Mouse (Mus musculus): ENCODE measurements at regions not wholly inside any gene's neighbourhood (a gene's known extent, or its start where the extent isn't known, plus 50 kb on each side); places are given as distances from the start of the nearest gene placed in this dataset.

- Histone ChIP-seq H3K36me3 (ENCODE audit: control insufficient read depth, insufficient read depth, low read length) (no peaks in the 10 kb centered on the region), H3K4me2 (ENCODE audit: low read depth) (no peak overlapping the region), H3K27me3 (ENCODE audit: control insufficient read depth, insufficient read depth, low read length) (no peaks in the 10 kb centered on the region), H3K9ac (ENCODE audit: low read length) (no peak overlapping the region), H3K27ac (ENCODE audit: low read depth, low read length) (no peak overlapping the region), H3K9me3 (ENCODE audit: control insufficient read depth, low read length) (no peaks in the 10 kb centered on the region), H3K4me1 (ENCODE audit: control insufficient read depth, insufficient read depth, low read length) (no peaks in the 10 kb centered on the region), H3K4me3 (ENCODE audit: low read depth, low read length) (no peak overlapping the region)
- 89% methylated on average over 4 of the region's 4 CpGs for WGBS
- ATAC-seq (ENCODE audit: insufficient read depth, low FRiP score, low TSS enrichment) (no peak), DNase-seq (ENCODE audit: low spot score) (no peak)
Observed at GRCm38 (mm10) chr2:117634906-117635305, 292.1 kb upstream of the Rasgrp1 start.

DNA sequence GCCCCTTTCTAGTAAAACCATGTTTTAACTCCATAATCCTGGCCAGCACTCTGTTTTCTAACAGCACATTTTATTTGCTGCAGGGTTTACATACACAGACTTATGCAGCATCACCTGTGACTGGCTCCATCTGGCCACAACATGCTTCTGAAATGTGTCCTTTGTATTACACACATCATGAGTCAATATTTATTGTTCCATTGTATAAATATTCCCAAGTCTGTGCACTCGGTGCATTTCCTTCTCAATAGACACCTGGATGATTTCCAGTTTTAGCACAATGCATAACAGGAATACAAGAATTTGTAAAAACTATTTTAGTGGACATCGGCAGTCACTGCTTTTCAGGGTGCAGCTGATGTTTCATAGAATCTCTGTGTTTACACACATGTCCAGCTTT, 294.6 kb upstream of the Rasgrp1 start:
- WGBS: 73% methylated on average over 2 of the region's 2 CpGs
- no peaks in the 10 kb centered on the region for H3K27me3 ChIP-seq (ENCODE audit: control insufficient read depth, insufficient read depth, low read length)
- ATAC-seq (ENCODE audit: insufficient read depth, low FRiP score, low TSS enrichment): no peak
- no peak overlapping the region for H3K9ac ChIP-seq (ENCODE audit: low read length)
- H3K36me3 ChIP-seq (ENCODE audit: control insufficient read depth, insufficient read depth, low read length): no peaks in the 10 kb centered on the region
- no peaks in the 10 kb centered on the region for H3K4me1 ChIP-seq (ENCODE audit: control insufficient read depth, insufficient read depth, low read length)
- DNase-seq (ENCODE audit: low spot score): no peak
- no peak overlapping the region for H3K27ac ChIP-seq (ENCODE audit: low read depth, low read length)
- no peak overlapping the region for H3K4me3 ChIP-seq (ENCODE audit: low read depth, low read length)
- no peaks in the 10 kb centered on the region for H3K9me3 ChIP-seq (ENCODE audit: control insufficient read depth, low read length)
- no peak overlapping the region for H3K4me2 ChIP-seq (ENCODE audit: low read depth)

DNA sequence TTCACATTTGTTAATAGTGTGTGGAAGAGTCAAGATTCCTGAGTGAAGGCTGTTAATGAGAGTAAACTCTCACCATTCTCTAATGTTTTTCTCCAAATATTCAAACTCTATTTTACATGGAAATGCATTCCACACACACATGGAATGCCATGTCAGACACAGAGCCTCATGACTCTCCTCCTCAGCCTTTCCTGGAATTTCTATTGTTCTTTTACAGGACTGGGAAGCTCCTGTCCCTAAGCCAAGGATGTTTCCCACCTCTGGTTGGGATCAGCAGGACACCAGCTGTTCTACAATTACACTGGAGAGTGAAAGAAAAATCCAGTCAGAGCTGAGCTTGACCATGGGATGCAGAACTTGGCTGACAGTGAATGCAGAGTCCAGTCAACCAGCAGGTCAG, 309.3 kb upstream of the Rasgrp1 start:
- H3K27ac ChIP-seq (ENCODE audit: low read depth, low read length): no peak overlapping the region
- no peak overlapping the region for H3K9ac ChIP-seq (ENCODE audit: low read length)
- H3K4me2 ChIP-seq (ENCODE audit: low read depth): no peak overlapping the region
- no peak for DNase-seq (ENCODE audit: low spot score)
- no peaks in the 10 kb centered on the region for H3K9me3 ChIP-seq (ENCODE audit: control insufficient read depth, low read length)
- no peaks in the 10 kb centered on the region for H3K27me3 ChIP-seq (ENCODE audit: control insufficient read depth, insufficient read depth, low read length)
- H3K36me3 ChIP-seq (ENCODE audit: control insufficient read depth, insufficient read depth, low read length): no peaks in the 10 kb centered on the region
- H3K4me1 ChIP-seq (ENCODE audit: control insufficient read depth, insufficient read depth, low read length): no peaks in the 10 kb centered on the region
- ATAC-seq (ENCODE audit: insufficient read depth, low FRiP score, low TSS enrichment): no peak
- no peak overlapping the region for H3K4me3 ChIP-seq (ENCODE audit: low read depth, low read length)

GRCm38 (mm10) chr2:117652647-117653046, 309.8 kb upstream of the Rasgrp1 start:
- H3K4me1 ChIP-seq (ENCODE audit: control insufficient read depth, insufficient read depth, low read length): no peaks in the 10 kb centered on the region
- 69% methylated on average over 2 of the region's 2 CpGs for WGBS
- no peaks in the 10 kb centered on the region for H3K27me3 ChIP-seq (ENCODE audit: control insufficient read depth, insufficient read depth, low read length)
- no peak overlapping the region for H3K4me2 ChIP-seq (ENCODE audit: low read depth)
- no peak overlapping the region for H3K9ac ChIP-seq (ENCODE audit: low read length)
- ATAC-seq (ENCODE audit: insufficient read depth, low FRiP score, low TSS enrichment): no peak
- DNase-seq (ENCODE audit: low spot score): no peak
- no peak overlapping the region for H3K27ac ChIP-seq (ENCODE audit: low read depth, low read length)
- no peaks in the 10 kb centered on the region for H3K36me3 ChIP-seq (ENCODE audit: control insufficient read depth, insufficient read depth, low read length)
- H3K9me3 ChIP-seq (ENCODE audit: control insufficient read depth, low read length): no peaks in the 10 kb centered on the region
- no peak overlapping the region for H3K4me3 ChIP-seq (ENCODE audit: low read depth, low read length)

GRCm38 (mm10) chr2:117656546-117657175, 313.9 kb upstream of the Rasgrp1 start:
- H3K36me3 ChIP-seq (ENCODE audit: control insufficient read depth, insufficient read depth, low read length): no peaks in the 10 kb centered on the region
- no peaks in the 10 kb centered on the region for H3K9me3 ChIP-seq (ENCODE audit: control insufficient read depth, low read length)
- H3K9ac ChIP-seq (ENCODE audit: low read length): no peak overlapping the region
- H3K4me3 ChIP-seq (ENCODE audit: low read depth, low read length): no peak overlapping the region
- DNase-seq (ENCODE audit: low spot score) (no peak), ATAC-seq (ENCODE audit: insufficient read depth, low FRiP score, low TSS enrichment) (no peak)
- no peaks in the 10 kb centered on the region for H3K4me1 ChIP-seq (ENCODE audit: control insufficient read depth, insufficient read depth, low read length)
- 79% methylated on average over 2 of the region's 2 CpGs for WGBS
- no peak overlapping the region for H3K27ac ChIP-seq (ENCODE audit: low read depth, low read length)
- H3K4me2 ChIP-seq (ENCODE audit: low read depth): no peak overlapping the region
- no peaks in the 10 kb centered on the region for H3K27me3 ChIP-seq (ENCODE audit: control insufficient read depth, insufficient read depth, low read length)

DNA sequence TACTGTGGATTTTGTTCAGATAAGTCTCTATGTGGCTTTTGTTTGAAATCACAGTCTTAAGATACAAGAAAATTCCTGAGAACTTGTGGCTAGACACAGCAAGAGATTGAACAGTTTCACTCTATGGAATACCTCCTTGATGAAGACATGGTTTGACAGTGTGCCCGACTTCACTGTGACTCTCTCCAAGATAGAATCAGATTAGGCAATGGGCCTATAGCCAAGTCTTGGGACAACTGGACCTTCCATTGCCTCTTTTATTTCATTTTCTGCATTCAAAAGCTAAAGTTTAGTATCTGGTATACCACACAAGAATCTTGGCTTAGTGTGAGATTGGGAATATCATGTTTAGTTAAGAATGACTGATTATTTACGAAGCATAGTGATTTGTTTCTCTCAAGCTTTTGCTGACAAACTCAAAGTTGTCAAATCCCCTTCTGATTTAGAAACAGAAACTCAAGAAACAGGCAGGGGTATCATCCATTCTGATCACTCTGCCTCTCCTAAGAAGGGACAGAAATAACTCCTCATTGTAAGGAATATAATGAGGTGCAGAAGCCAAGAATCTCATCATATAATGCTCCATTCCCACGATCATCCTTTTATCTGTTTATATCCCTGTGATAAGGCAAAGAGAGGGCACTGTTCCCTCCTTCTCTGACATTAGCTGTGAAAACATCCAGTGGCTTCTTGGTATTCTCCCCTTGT, 317.6 kb upstream of the Rasgrp1 start:
- H3K9ac ChIP-seq (ENCODE audit: low read length): no peak overlapping the region
- DNase-seq (ENCODE audit: low spot score): no peak
- no peak overlapping the region for H3K4me3 ChIP-seq (ENCODE audit: low read depth, low read length)
- ATAC-seq (ENCODE audit: insufficient read depth, low FRiP score, low TSS enrichment): no peak
- H3K9me3 ChIP-seq (ENCODE audit: control insufficient read depth, low read length): no peaks in the 10 kb centered on the region
- no peaks in the 10 kb centered on the region for H3K27me3 ChIP-seq (ENCODE audit: control insufficient read depth, insufficient read depth, low read length)
- 88% methylated on average over 3 of the region's 3 CpGs for WGBS
- H3K36me3 ChIP-seq (ENCODE audit: control insufficient read depth, insufficient read depth, low read length): no peaks in the 10 kb centered on the region
- H3K4me2 ChIP-seq (ENCODE audit: low read depth): no peak overlapping the region
- no peaks in the 10 kb centered on the region for H3K4me1 ChIP-seq (ENCODE audit: control insufficient read depth, insufficient read depth, low read length)
- no peak overlapping the region for H3K27ac ChIP-seq (ENCODE audit: low read depth, low read length)

- H3K9ac ChIP-seq (ENCODE audit: low read length): no peak overlapping the region
- no peaks in the 10 kb centered on the region for H3K9me3 ChIP-seq (ENCODE audit: control insufficient read depth, low read length)
- no peak overlapping the region for H3K27ac ChIP-seq (ENCODE audit: low read depth, low read length)
- H3K36me3 ChIP-seq (ENCODE audit: control insufficient read depth, insufficient read depth, low read length): no peaks in the 10 kb centered on the region
- no peak overlapping the region for H3K4me2 ChIP-seq (ENCODE audit: low read depth)
- H3K27me3 ChIP-seq (ENCODE audit: control insufficient read depth, insufficient read depth, low read length): no peaks in the 10 kb centered on the region
- ATAC-seq (ENCODE audit: insufficient read depth, low FRiP score, low TSS enrichment): no peak
- no peak for DNase-seq (ENCODE audit: low spot score)
- H3K4me3 ChIP-seq (ENCODE audit: low read depth, low read length): no peak overlapping the region
- H3K4me1 ChIP-seq (ENCODE audit: control insufficient read depth, insufficient read depth, low read length): no peaks in the 10 kb centered on the region
Observed at GRCm38 (mm10) chr2:117662653-117663052, 319.9 kb upstream of the Rasgrp1 start.

- Histone ChIP-seq H3K4me2 (ENCODE audit: low read depth) (no peak overlapping the region), H3K9ac (ENCODE audit: low read length) (no peak overlapping the region), H3K4me1 (ENCODE audit: control insufficient read depth, insufficient read depth, low read length) (no peaks in the 10 kb centered on the region), H3K36me3 (ENCODE audit: control insufficient read depth, insufficient read depth, low read length) (no peaks in the 10 kb centered on the region), H3K4me3 (ENCODE audit: low read depth, low read length) (no peak overlapping the region), H3K9me3 (ENCODE audit: control insufficient read depth, low read length) (no peaks in the 10 kb centered on the region), H3K27me3 (ENCODE audit: control insufficient read depth, insufficient read depth, low read length) (no peaks in the 10 kb centered on the region), H3K27ac (ENCODE audit: low read depth, low read length) (no peak overlapping the region)
- WGBS: 64% methylated on average over 3 of the region's 3 CpGs
- DNase-seq (ENCODE audit: low spot score) (no peak), ATAC-seq (ENCODE audit: insufficient read depth, low FRiP score, low TSS enrichment) (no peak)
Observed at GRCm38 (mm10) chr2:117666528-117666927, 323.7 kb upstream of the Rasgrp1 start.

DNA sequence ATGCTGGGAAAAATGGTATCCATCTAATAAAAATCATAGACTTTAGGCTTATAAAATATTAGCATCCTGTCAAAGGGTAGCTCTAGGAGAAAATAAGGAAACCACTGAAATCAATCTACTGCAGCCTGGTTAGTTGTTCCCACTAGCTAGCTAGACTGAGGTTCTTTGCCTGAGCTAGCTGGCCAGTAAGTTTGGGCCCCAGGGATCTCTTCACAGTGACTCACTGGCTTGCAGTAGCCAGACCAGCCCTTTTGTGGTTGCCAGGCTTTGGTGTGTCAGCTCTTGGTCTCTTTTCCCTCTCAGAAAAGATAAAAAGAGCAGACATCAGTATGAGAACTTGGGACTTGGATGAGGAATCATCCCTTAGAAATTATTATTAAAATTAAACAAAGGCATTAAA, 325.3 kb upstream of the Rasgrp1 start:
- no peaks in the 10 kb centered on the region for H3K27me3 ChIP-seq (ENCODE audit: control insufficient read depth, insufficient read depth, low read length)
- no peaks in the 10 kb centered on the region for H3K9me3 ChIP-seq (ENCODE audit: control insufficient read depth, low read length)
- ATAC-seq (ENCODE audit: insufficient read depth, low FRiP score, low TSS enrichment) (no peak), DNase-seq (ENCODE audit: low spot score) (no peak)
- no peak overlapping the region for H3K9ac ChIP-seq (ENCODE audit: low read length)
- H3K4me2 ChIP-seq (ENCODE audit: low read depth): no peak overlapping the region
- H3K36me3 ChIP-seq (ENCODE audit: control insufficient read depth, insufficient read depth, low read length): no peaks in the 10 kb centered on the region
- no peak overlapping the region for H3K4me3 ChIP-seq (ENCODE audit: low read depth, low read length)
- no peak overlapping the region for H3K27ac ChIP-seq (ENCODE audit: low read depth, low read length)
- no peaks in the 10 kb centered on the region for H3K4me1 ChIP-seq (ENCODE audit: control insufficient read depth, insufficient read depth, low read length)
